Mouse (Mus musculus) limb, embryonic 15.5 days (tissue): Measurements from ENCODE around the gene Olfr498. TPM values are rescaled to one million over a fixed set of nuclear protein-coding genes. Genes with fewer than 3 reads are reported as not detected.

Experiments
- ATAC-seq: fragments of 200-750 bp; cut with Nextera tagmentation; 2 replicates; pipeline ENCODE4 v1.8.0; 2017; ENCODE audit warnings: low read depth, moderate TSS enrichment; ENCODE audit not compliant: insufficient number of reproducible peaks, low FRiP score, low TSS enrichment
- H3K27ac ChIP-seq: fragments of 300-500 bp; sonication (generic); 2 replicates; pipeline ENCODE4 v1.5.1; 2015; ENCODE audit warnings: moderate library complexity, mild to moderate bottlenecking, inconsistent platforms
- H3K27me3 ChIP-seq: fragments of 300-500 bp; sonication (generic); 2 replicates; pipeline ENCODE4 v1.6.1; 2015; ENCODE audit warnings: inconsistent platforms
- H3K36me3 ChIP-seq: fragments of 300-500 bp; sonication (generic); 2 replicates; pipeline ENCODE4 v1.6.1; 2015; ENCODE audit warnings: inconsistent platforms
- H3K4me1 ChIP-seq: fragments of 300-500 bp; sonication (generic); 2 replicates; pipeline ENCODE4 v1.6.1; 2015; ENCODE audit warnings: inconsistent platforms
- H3K4me2 ChIP-seq: fragments of 300-500 bp; sonication (generic); 2 replicates; pipeline ENCODE4 v1.6.1; 2015; ENCODE audit warnings: mild to moderate bottlenecking, inconsistent platforms
- H3K4me3 ChIP-seq: fragments of 300-500 bp; sonication (generic); 2 replicates; pipeline ENCODE4 v1.5.1; 2015; ENCODE audit warnings: mild to moderate bottlenecking, inconsistent platforms
- H3K9ac ChIP-seq: fragments of 300-500 bp; sonication (generic); 2 replicates; pipeline ENCODE4 v1.6.1; 2015; ENCODE audit warnings: inconsistent platforms
- H3K9me3 ChIP-seq: fragments of 300-500 bp; sonication (generic); 2 replicates; pipeline ENCODE4 v1.6.1; 2016; ENCODE audit warnings: inconsistent platforms
- WGBS: fragments of 180-500 bp; shearing (Covaris S2); methylation state at CpG from one replicate; pipeline ENCODE4 v1.1.7; 2015; 5-methylcytosine and 5-hydroxymethylcytosine counted together
- polyA plus RNA-seq: library from polyadenylated mRNA; unstranded; fragments of >200 nt; fragmentation: Nextera tagmentation; extraction: Ambion mirVana; gene quantifications from 2 replicates; pipeline ENCODE4 v1.2.1, GENCODE M21; 2015

Gene Olfr498
- polyA plus RNA-seq = not detected in 2 replicates

DNA sequence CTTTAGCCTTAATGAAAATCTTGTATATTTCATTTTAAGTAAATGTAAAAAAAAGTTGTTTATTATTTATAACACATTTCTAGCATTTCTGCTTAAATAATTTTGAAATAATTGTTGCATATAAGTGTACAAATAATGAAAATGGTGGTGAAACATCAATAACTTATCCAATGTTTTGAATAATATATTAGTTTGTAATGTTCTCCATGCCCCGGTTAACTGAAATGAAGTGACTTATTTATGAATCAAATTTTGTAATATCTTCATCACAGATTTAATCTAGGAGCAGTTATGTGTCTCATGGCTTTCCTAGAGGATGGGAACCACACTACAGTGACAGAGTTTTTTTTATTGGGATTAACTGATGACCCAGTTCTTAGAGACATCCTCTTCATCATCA, at the start of gene Olfr498:
TSS of gene Olfr498 (plus strand) at position 301 of the 400 bp plus-strand sequence.
- Histone ChIP-seq H3K4me1 (no peaks in the 10 kb centered on the region), H3K4me2 (no peak within 1 kb of the TSS), H3K27ac (no peak within 1 kb of the TSS), H3K36me3 (no peaks in the 10 kb centered on the region), H3K27me3 (no peaks in the 10 kb centered on the region), H3K4me3 (no peak within 1 kb of the TSS), H3K9ac (no peak within 1 kb of the TSS), H3K9me3 (no peaks in the 10 kb centered on the region)
- WGBS = 88% methylated on average over 1 of the region's 1 CpGs
- no peak for ATAC-seq

GRCm38 (mm10) chr7:108420121-108420520, 45.0 kb upstream of the Olfr498 start, which contains the start of gene Olfr497:
Olfr497 (plus strand) TSS chr7:108420421.
- no peak for ATAC-seq

More at GRCm38 (mm10) chr7:108420121-108420520, 45.0 kb upstream of the Olfr498 start, which contains the start of gene Olfr497:
- Histone ChIP-seq H3K4me1 (no peaks in the 10 kb centered on the region), H3K4me2 (no peak within 1 kb of the TSS), H3K4me3 (no peak within 1 kb of the TSS), H3K27me3 (no peaks in the 10 kb centered on the region), H3K9ac (no peak within 1 kb of the TSS), H3K36me3 (no peaks in the 10 kb centered on the region), H3K9me3 (no peaks in the 10 kb centered on the region), H3K27ac (no peak within 1 kb of the TSS)
- WGBS = 75% methylated on average over 2 of the region's 2 CpGs

Other genes with a start within 250 kb of the Olfr498 start
- not detected in 2 replicates for gene Olfr488, start 207.0 kb upstream of the Olfr498 start, polyA plus RNA-seq
- gene Olfr490, start 176.4 kb upstream of the Olfr498 start, polyA plus RNA-seq = not detected in 2 replicates
- gene Olfr491, start 151.9 kb upstream of the Olfr498 start, polyA plus RNA-seq = not detected in 2 replicates
- 0.25 TPM in 1 of 2 replicates, not detected in the other for gene Olfr492, start 141.7 kb upstream of the Olfr498 start, polyA plus RNA-seq
- gene Olfr493, start 118.3 kb upstream of the Olfr498 start, polyA plus RNA-seq = not detected in 2 replicates
- gene Olfr494, start 100.0 kb upstream of the Olfr498 start, polyA plus RNA-seq = 0.15 TPM in 1 of 2 replicates, not detected in the other
- not detected in 2 replicates for gene Olfr495, start 72.2 kb upstream of the Olfr498 start, polyA plus RNA-seq
- not detected in 2 replicates for gene Olfr497, start 44.9 kb upstream of the Olfr498 start, polyA plus RNA-seq
- gene Olfr502, start 59.7 kb downstream of the Olfr498 start, polyA plus RNA-seq = not detected in 2 replicates
- gene Olfr503, start 79.2 kb downstream of the Olfr498 start, polyA plus RNA-seq = not detected in 2 replicates
- gene Olfr504, start 100.5 kb downstream of the Olfr498 start, polyA plus RNA-seq = not detected in 2 replicates
- gene Olfr506, start 145.5 kb downstream of the Olfr498 start, polyA plus RNA-seq = not detected in 2 replicates
- gene Olfr507, start 156.5 kb downstream of the Olfr498 start, polyA plus RNA-seq = not detected in 2 replicates
- gene Olfr508, start 164.7 kb downstream of the Olfr498 start, polyA plus RNA-seq = not detected in 2 replicates
- gene Olfr509, start 186.6 kb downstream of the Olfr498 start, polyA plus RNA-seq = not detected in 2 replicates
- gene Olfr510, start 201.1 kb downstream of the Olfr498 start, polyA plus RNA-seq = not detected in 2 replicates
- gene Olfr512, start 248.0 kb downstream of the Olfr498 start, polyA plus RNA-seq = not detected in 2 replicates